Mouse (Mus musculus) heart, adult 2 months (tissue): Measurements from ENCODE around the gene Sema4a.

Experiments used
- CTCF ChIP-seq: fragments of 200-600 bp; IDR thresholded peaks from 2 replicates; pipeline ENCODE4 v1.8.1; 2022; ENCODE audit warnings: antibody characterized with exemption, mild to moderate bottlenecking, moderate library complexity
- EP300 ChIP-seq: fragments of 200-500 bp; IDR thresholded peaks from 2 replicates; pipeline ENCODE4 v1.6.1; 2011; ENCODE audit warnings: low read depth, low read length, control low read depth; ENCODE audit not compliant: insufficient read depth

- no peak for TF ChIP-seq CTCF
- TF ChIP-seq EP300 = no peak
These were observed 44.1 kb upstream of the Sema4a start for GRCm38 (mm10) chr3:88505081-88505480.
